ENCODE assay signal across 30 mouse cellular contexts in the genomic region with DNA sequence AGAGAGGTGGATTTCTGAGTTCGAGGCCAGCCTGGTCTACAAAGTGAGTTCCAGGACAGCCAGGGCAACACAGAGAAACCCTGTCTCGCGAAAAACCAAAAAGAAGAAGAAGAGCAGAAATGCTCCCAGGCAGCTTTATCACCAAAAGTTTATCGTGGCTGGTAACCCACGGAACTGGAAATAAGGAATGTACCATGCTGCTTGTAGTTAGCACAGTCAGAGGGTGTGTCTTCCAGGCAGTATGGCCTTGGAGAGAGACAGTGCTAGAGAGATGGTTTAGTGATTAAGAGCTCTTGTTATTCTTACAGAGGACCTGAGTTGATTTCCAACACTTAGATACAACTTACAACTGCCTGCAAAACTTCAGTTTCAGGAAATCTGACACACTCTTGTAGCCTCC. TPM values are rescaled to one million over a fixed set of nuclear protein-coding genes. Genes with fewer than 3 reads are reported as not detected.
DNase-seq lines count a peak whose midpoint lies in the region; ATAC-seq and TF ChIP-seq lines count a peak whose summit lies in the region.
"Had no signal": no experiment of that assay in that cellular context is flagged by ENCODE, and none has a peak within 500 bp of the region (broad histone marks: within the 10 kb centered on the region; RNA-seq: fewer than 3 reads in every experiment).

No protein-coding gene starts in this region.

- TF ChIP-seq EP300 in CH12.LX (IDR thresholded peaks at IDR 0.05; ENCODE audit: low read length): no peak

- dilution Hi-C loops in CH12.LX (cut with MboI; ENCODE audit: extremely low pct_ligation_motif_present, extremely low pct_unique_long_range_greater_than_20kb, low sequenced_read_pairs): no loop called here

- no peak for TF ChIP-seq CTCF in CH12.LX (conservative IDR thresholded peaks at IDR 0.05 in 1 of 2, IDR thresholded peaks at IDR 0.05 in 1 of 2; ENCODE audit: low read depth in 2 of 2, low read length in 2 of 2)
- TF ChIP-seq CTCF in bone marrow macrophage, adult 2 months (IDR thresholded peaks at IDR 0.05; ENCODE audit: low read depth, low read length): no peak

- peaks cover 81% of the 10 kb centered on the region for H3K79me2 ChIP-seq in CH12.LX (replicated peaks; ENCODE audit: control insufficient read depth, extremely low read depth, insufficient read depth, poor library complexity, severe bottlenecking)

- DNase-seq in heart, adult 11 months: peak; percentile 59
- DNase-seq in heart, postnatal 4 days: no peak
- DNase-seq in CH12.LX (ENCODE audit: extremely low read depth): no peak
- DNase-seq in gastrocnemius, postnatal 25 days: no peak
- DNase-seq in frontal cortex, postnatal 10 days (ENCODE audit: low spot score in 2 of 2): no peak
- DNase-seq: adrenal gland, adult 8-10 months; cerebellum, adult 9-10 months; forebrain, postnatal 0 days; gastrocnemius, postnatal 14 days; heart, postnatal 36 days; kidney, adult 18-20 months; kidney, postnatal 25 days; lung, embryonic 14.5 days; midbrain, embryonic 14.5 days; retina, postnatal 1 day; right cerebral cortex, postnatal 25 days; spleen, adult 18-20 months; thymus, adult 2 months had no signal

- no peak for TF ChIP-seq RAD21 in CH12.LX (IDR thresholded peaks at IDR 0.05; ENCODE audit: low read depth, low read length)

- peak overlapping the region; percentile 69 for H3K4me2 ChIP-seq in CH12.LX (ENCODE audit: insufficient read depth, low read depth, poor library complexity, severe bottlenecking)
- H3K4me2 ChIP-seq: embryonic facial prominence, embryonic 15.5 days; forebrain, embryonic 12.5 days; heart, embryonic 11.5 days; hindbrain, embryonic 13.5 days; kidney, embryonic 15.5 days; lung, embryonic 14.5 days; neural tube, embryonic 15.5 days had no signal

- in situ Hi-C loops in CH12.LX (cut with MboI; ENCODE audit: low pct_ligation_motif_present, low pct_unique_long_range_greater_than_20kb, low sequenced_read_pairs): no loop called here

- H3K9me3 ChIP-seq in CH12.LX (replicated peaks; ENCODE audit: low read length): no peaks in the 10 kb centered on the region
- H3K9me3 ChIP-seq: embryonic facial prominence, embryonic 10.5 days; embryonic facial prominence, embryonic 15.5 days; forebrain, embryonic 12.5 days; hindbrain, embryonic 13.5 days; kidney, embryonic 15.5 days; megakaryocyte, embryonic 14.5 days; neural tube, embryonic 15.5 days had no signal

- no peaks in the 10 kb centered on the region for H3K27me3 ChIP-seq in CH12.LX (replicated peaks)
- H3K27me3 ChIP-seq: embryonic facial prominence, embryonic 15.5 days; forebrain, embryonic 12.5 days; hindbrain, embryonic 13.5 days; kidney, embryonic 15.5 days; megakaryocyte, embryonic 14.5 days; neural tube, embryonic 15.5 days had no signal

- 0 out of 2 replicates have a peak, but pooled peaks have one; percentile 18 for ATAC-seq in megakaryocyte progenitor cell, adult 5-6 weeks (replicated peaks; ENCODE audit: poor library complexity)
- ATAC-seq in frontal cortex, adult (ENCODE audit: low TSS enrichment): no peak
- ATAC-seq: activated CD4-positive, CD25-positive, alpha-beta regulatory T cell, adult 4 months; forebrain, postnatal 0 days had no signal

- peaks cover 28 to 71% of the 10 kb centered on the region in 2 experiments for H3K36me3 ChIP-seq in CH12.LX (replicated peaks in 1 of 2; ENCODE audit: control insufficient read depth in 1 of 2, insufficient read depth in 1 of 2, low read length in 1 of 2)

- peak overlapping the region; percentile 84 for H3K27ac ChIP-seq in CH12.LX (ENCODE audit: insufficient read depth, low read depth)
- peak overlapping the region; percentile 25 for H3K27ac ChIP-seq in bone marrow macrophage, adult 2 months (ENCODE audit: insufficient read depth, low read depth, low read length)
- H3K27ac ChIP-seq: embryonic facial prominence, embryonic 10.5 days; embryonic facial prominence, embryonic 15.5 days; forebrain, embryonic 12.5 days; hindbrain, embryonic 13.5 days; kidney, embryonic 15.5 days; neural tube, embryonic 15.5 days had no signal

- H3K4me1 ChIP-seq in CH12.LX (ENCODE audit: control insufficient read depth in 1 of 2, insufficient read depth in 2 of 2): peaks cover 13 to 59% of the 10 kb centered on the region in 2 experiments
- H3K4me1 ChIP-seq in bone marrow macrophage, adult 2 months (ENCODE audit: control insufficient read depth, insufficient read depth, low read length): peaks cover 33% of the 10 kb centered on the region
- H3K4me1 ChIP-seq: embryonic facial prominence, embryonic 15.5 days; forebrain, embryonic 12.5 days; hindbrain, embryonic 13.5 days had no signal

- no peak overlapping the region for H3K4me3 ChIP-seq in CH12.LX (replicated peaks in 1 of 3; ENCODE audit: low read depth in 2 of 3, low read length in 2 of 3, poor library complexity in 1 of 3)
- no peak overlapping the region for H3K4me3 ChIP-seq in bone marrow macrophage, adult 2 months (ENCODE audit: insufficient read depth, low read length)
- H3K4me3 ChIP-seq: embryonic facial prominence, embryonic 10.5 days; embryonic facial prominence, embryonic 15.5 days; forebrain, embryonic 12.5 days; hindbrain, embryonic 13.5 days; kidney, embryonic 15.5 days; megakaryocyte, embryonic 14.5 days; neural tube, embryonic 15.5 days had no signal

- no peak for TF ChIP-seq POLR2A in CH12.LX (IDR thresholded peaks at IDR 0.05; ENCODE audit: low read depth, low read length)
- no peak for TF ChIP-seq POLR2A in bone marrow macrophage, adult 2 months (IDR thresholded peaks at IDR 0.05; ENCODE audit: borderline replicate concordance, low read depth, low read length)

- no peak overlapping the region for H3K9ac ChIP-seq in CH12.LX (ENCODE audit: insufficient read depth, low read depth)
- H3K9ac ChIP-seq: embryonic facial prominence, embryonic 15.5 days; forebrain, embryonic 12.5 days; forebrain, postnatal 0 days; hindbrain, embryonic 13.5 days; kidney, embryonic 15.5 days; lung, embryonic 14.5 days; neural tube, embryonic 15.5 days had no signal

TF ChIP-seq in CH12.LX, 34 proteins besides CTCF, POLR2A, EP300 and RAD21:
- no peak for TF ChIP-seq UBTF (IDR thresholded peaks at IDR 0.05; ENCODE audit: low read depth, low read length)
- no peak for TF ChIP-seq TBP (conservative IDR thresholded peaks at IDR 0.05; ENCODE audit: low read depth, low read length)
- TF ChIP-seq SIN3A (IDR thresholded peaks at IDR 0.05; ENCODE audit: low read length): no peak
- TF ChIP-seq POLR2AphosphoS2 (IDR thresholded peaks at IDR 0.05; ENCODE audit: low read depth, low read length): no peak
- no peak for TF ChIP-seq MAZ (IDR thresholded peaks at IDR 0.05; ENCODE audit: low read depth, low read length)
- no peak for TF ChIP-seq ZMIZ1 (IDR thresholded peaks at IDR 0.05; ENCODE audit: low read depth, low read length)
- TF ChIP-seq HCFC1 (IDR thresholded peaks at IDR 0.05; ENCODE audit: low read depth, low read length): no peak
- TF ChIP-seq ZC3H11A (IDR thresholded peaks at IDR 0.05; ENCODE audit: low read depth, low read length): no peak
- no peak for TF ChIP-seq MXI1 (IDR thresholded peaks at IDR 0.05; ENCODE audit: low read depth, low read length)
- no peak for TF ChIP-seq GABPA (IDR thresholded peaks at IDR 0.05; ENCODE audit: insufficient replicate concordance, low read depth, low read length)
- TF ChIP-seq MAFK (IDR thresholded peaks at IDR 0.05; ENCODE audit: insufficient replicate concordance, low read length): no peak
- TF ChIP-seq SMC3 (IDR thresholded peaks at IDR 0.05; ENCODE audit: low read depth, low read length): no peak
- TF ChIP-seq ELF1 (IDR thresholded peaks at IDR 0.05; ENCODE audit: low read depth, low read length): no peak
- no peak for TF ChIP-seq CHD2 (IDR thresholded peaks at IDR 0.05; ENCODE audit: low read length)
- no peak for TF ChIP-seq NRF1 (IDR thresholded peaks at IDR 0.05; ENCODE audit: low read depth, low read length)
- no peak for TF ChIP-seq E2F4 (IDR thresholded peaks at IDR 0.05; ENCODE audit: insufficient replicate concordance, low read depth, low read length)
- no peak for TF ChIP-seq MAX (IDR thresholded peaks at IDR 0.05; ENCODE audit: low read length)

RNA-seq across cellular contexts. Expression of a gene that starts 17.7 kb away (rescaled TPM):
- total RNA-seq in heart, postnatal 4 days (2021): 10 to 100 TPM; 64.9 to 66.8 TPM
- total RNA-seq in CH12.LX (2012; rRNA removed): 53.3 and 60.1 TPM in 2 replicates
- 134 and 144 TPM in 2 replicates for total RNA-seq in CH12.LX (2014; rRNA removed)
- 112 and 115 TPM in 2 replicates for polyA plus RNA-seq in CH12.LX (2012; ENCODE audit: insufficient read length, low read depth)
- 66.7 and 69.2 TPM in 2 replicates for polyA plus RNA-seq in bone marrow macrophage, adult 2 months (2012; ENCODE audit: insufficient read depth, insufficient read length, missing spikeins)
- total RNA-seq in megakaryocyte progenitor cell, adult 5-6 weeks (2015): 48.8 and 48.9 TPM in 2 replicates
- total RNA-seq in megakaryocyte progenitor cell, adult 5-6 weeks (2017): 62.6 and 92.3 TPM in 2 replicates
- 10 to 100 TPM; 38.7 to 47.7 TPM for total RNA-seq in gastrocnemius, postnatal 25 days (2021)
